Mouse (Mus musculus): ENCODE measurements around the gene Camta1. TPM values are rescaled to one million over a fixed set of nuclear protein-coding genes. Genes with fewer than 3 reads are reported as not detected.

The Camta1 gene
- polyA plus RNA-seq, 1 experiment from 2014 or later: 115 TPM

GRCm38 (mm10) chr4:151083027-151083426 is 778.6 kb downstream of the Camta1 start:
- no peak overlapping the region for H3K4me2 ChIP-seq (ENCODE audit: low read length)
- WGBS: 78% methylated on average over 5 of the region's 5 CpGs
- H3K4me3 ChIP-seq (replicated peaks; ENCODE audit: low read depth, low read length): no peak overlapping the region
- ATAC-seq (replicated peaks; ENCODE audit: low FRiP score, low read depth): no peak
- no peak for DNase-seq (ENCODE audit: low spot score)
- TF ChIP-seq CTCF (IDR thresholded peaks at IDR 0.05; ENCODE audit: low read depth): no peak
- no peak overlapping the region for H3K9ac ChIP-seq (ENCODE audit: low read depth, low read length)
- H3K9me3 ChIP-seq (replicated peaks; ENCODE audit: low read length): no peaks in the 10 kb centered on the region
- no peaks in the 10 kb centered on the region for H3K27me3 ChIP-seq (ENCODE audit: insufficient read depth, low read length)
- H3K36me3 ChIP-seq (ENCODE audit: insufficient read depth, low read length): no peaks in the 10 kb centered on the region
- H3K4me1 ChIP-seq (replicated peaks; ENCODE audit: insufficient read depth, low read length): no peaks in the 10 kb centered on the region
- H3K27ac ChIP-seq: no peak overlapping the region

- WGBS: 87% methylated on average over 13 of the region's 13 CpGs
- no peak for TF ChIP-seq CTCF (IDR thresholded peaks at IDR 0.05; ENCODE audit: low read depth)
- Histone ChIP-seq H3K4me3 (replicated peaks; ENCODE audit: low read depth, low read length) (no peak overlapping the region), H3K27me3 (ENCODE audit: insufficient read depth, low read length) (no peaks in the 10 kb centered on the region), H3K36me3 (ENCODE audit: insufficient read depth, low read length) (no peaks in the 10 kb centered on the region), H3K4me1 (replicated peaks; ENCODE audit: insufficient read depth, low read length) (no peaks in the 10 kb centered on the region), H3K9ac (ENCODE audit: low read depth, low read length) (no peak overlapping the region), H3K9me3 (replicated peaks; ENCODE audit: low read length) (no peaks in the 10 kb centered on the region), H3K4me2 (ENCODE audit: low read length) (no peak overlapping the region), H3K27ac (no peak overlapping the region)
- DNase-seq (ENCODE audit: low spot score) (no peak), ATAC-seq (replicated peaks; ENCODE audit: low FRiP score, low read depth) (no peak)
Measured at GRCm38 (mm10) chr4:151081977-151082376, 779.7 kb downstream of the Camta1 start.

GRCm38 (mm10) chr4:151081355-151081754 is 780.3 kb downstream of the Camta1 start:
- no peak overlapping the region for H3K4me3 ChIP-seq (replicated peaks; ENCODE audit: low read depth, low read length)
- no peaks in the 10 kb centered on the region for H3K4me1 ChIP-seq (replicated peaks; ENCODE audit: insufficient read depth, low read length)
- TF ChIP-seq CTCF (IDR thresholded peaks at IDR 0.05; ENCODE audit: low read depth): no peak
- H3K9ac ChIP-seq (ENCODE audit: low read depth, low read length): no peak overlapping the region
- H3K36me3 ChIP-seq (ENCODE audit: insufficient read depth, low read length): no peaks in the 10 kb centered on the region
- 47% methylated on average over 2 of the region's 2 CpGs for WGBS
- no peak overlapping the region for H3K4me2 ChIP-seq (ENCODE audit: low read length)
- no peak; the same call in 1 of the 2 replicates for ATAC-seq (replicated peaks; ENCODE audit: low FRiP score, low read depth)
- H3K27me3 ChIP-seq (ENCODE audit: insufficient read depth, low read length): no peaks in the 10 kb centered on the region
- no peaks in the 10 kb centered on the region for H3K9me3 ChIP-seq (replicated peaks; ENCODE audit: low read length)
- peak overlapping the region; percentile 2; the same call in 1 of the 2 replicates for H3K27ac ChIP-seq
- DNase-seq (ENCODE audit: low spot score): peak; percentile 48

GRCm38 (mm10) chr4:151074817-151075216 is 786.9 kb downstream of the Camta1 start:
- no peaks in the 10 kb centered on the region for H3K4me1 ChIP-seq (replicated peaks; ENCODE audit: insufficient read depth, low read length)
- no peaks in the 10 kb centered on the region for H3K9me3 ChIP-seq (replicated peaks; ENCODE audit: low read length)
- no peak overlapping the region for H3K4me2 ChIP-seq (ENCODE audit: low read length)
- no peak overlapping the region for H3K27ac ChIP-seq
- WGBS: 91% methylated on average over 15 of the region's 15 CpGs
- H3K9ac ChIP-seq (ENCODE audit: low read depth, low read length): no peak overlapping the region
- DNase-seq (ENCODE audit: low spot score) (no peak), ATAC-seq (replicated peaks; ENCODE audit: low FRiP score, low read depth) (no peak)
- no peaks in the 10 kb centered on the region for H3K27me3 ChIP-seq (ENCODE audit: insufficient read depth, low read length)
- H3K4me3 ChIP-seq (replicated peaks; ENCODE audit: low read depth, low read length): no peak overlapping the region
- no peaks in the 10 kb centered on the region for H3K36me3 ChIP-seq (ENCODE audit: insufficient read depth, low read length)
- no peak for TF ChIP-seq CTCF (IDR thresholded peaks at IDR 0.05; ENCODE audit: low read depth)

- no peak overlapping the region for H3K9ac ChIP-seq (ENCODE audit: low read depth, low read length)
- no peak overlapping the region for H3K4me2 ChIP-seq (ENCODE audit: low read length)
- no peak overlapping the region for H3K4me3 ChIP-seq (replicated peaks; ENCODE audit: low read depth, low read length)
- WGBS: 53% methylated on average over 13 of the region's 13 CpGs
- DNase-seq (ENCODE audit: low spot score): peak; percentile 88
- ATAC-seq (replicated peaks; ENCODE audit: low FRiP score, low read depth): 0 out of 2 replicates have a peak, but pooled peaks have one; percentile 65
- H3K4me1 ChIP-seq (replicated peaks; ENCODE audit: insufficient read depth, low read length): no peaks in the 10 kb centered on the region
- no peaks in the 10 kb centered on the region for H3K27me3 ChIP-seq (ENCODE audit: insufficient read depth, low read length)
- H3K27ac ChIP-seq: no peak overlapping the region
- H3K9me3 ChIP-seq (replicated peaks; ENCODE audit: low read length): no peaks in the 10 kb centered on the region
- TF ChIP-seq CTCF (IDR thresholded peaks at IDR 0.05; ENCODE audit: low read depth): peak; percentile 97
- H3K36me3 ChIP-seq (ENCODE audit: insufficient read depth, low read length): no peaks in the 10 kb centered on the region
Measured at GRCm38 (mm10) chr4:151073108-151073744, 788.5 kb downstream of the Camta1 start.

GRCm38 (mm10) chr4:151070962-151071361 is 790.7 kb downstream of the Camta1 start:
- no peak for ATAC-seq (replicated peaks; ENCODE audit: low FRiP score, low read depth)
- H3K27ac ChIP-seq: no peak overlapping the region
- DNase-seq (ENCODE audit: low spot score): no peak
- no peaks in the 10 kb centered on the region for H3K36me3 ChIP-seq (ENCODE audit: insufficient read depth, low read length)
- H3K4me1 ChIP-seq (replicated peaks; ENCODE audit: insufficient read depth, low read length): no peaks in the 10 kb centered on the region
- no peak overlapping the region for H3K4me2 ChIP-seq (ENCODE audit: low read length)
- no peaks in the 10 kb centered on the region for H3K9me3 ChIP-seq (replicated peaks; ENCODE audit: low read length)
- 79% methylated on average over 7 of the region's 7 CpGs for WGBS
- H3K27me3 ChIP-seq (ENCODE audit: insufficient read depth, low read length): no peaks in the 10 kb centered on the region
- no peak overlapping the region for H3K9ac ChIP-seq (ENCODE audit: low read depth, low read length)
- TF ChIP-seq CTCF (IDR thresholded peaks at IDR 0.05; ENCODE audit: low read depth): no peak
- no peak overlapping the region for H3K4me3 ChIP-seq (replicated peaks; ENCODE audit: low read depth, low read length)

- H3K4me1 ChIP-seq (replicated peaks; ENCODE audit: insufficient read depth, low read length): no peaks in the 10 kb centered on the region
- no peak overlapping the region for H3K4me3 ChIP-seq (replicated peaks; ENCODE audit: low read depth, low read length)
- H3K36me3 ChIP-seq (ENCODE audit: insufficient read depth, low read length): no peaks in the 10 kb centered on the region
- DNase-seq (ENCODE audit: low spot score) (no peak), ATAC-seq (replicated peaks; ENCODE audit: low FRiP score, low read depth) (no peak)
- WGBS: 76% methylated on average over 4 of the region's 4 CpGs
- no peak overlapping the region for H3K27ac ChIP-seq
- no peaks in the 10 kb centered on the region for H3K9me3 ChIP-seq (replicated peaks; ENCODE audit: low read length)
- peak; percentile 22; the same call in 1 of the 2 replicates for TF ChIP-seq CTCF (IDR thresholded peaks at IDR 0.05; ENCODE audit: low read depth)
- no peak overlapping the region for H3K4me2 ChIP-seq (ENCODE audit: low read length)
- H3K27me3 ChIP-seq (ENCODE audit: insufficient read depth, low read length): no peaks in the 10 kb centered on the region
- no peak overlapping the region for H3K9ac ChIP-seq (ENCODE audit: low read depth, low read length)
Measured at GRCm38 (mm10) chr4:151068751-151069150, 792.9 kb downstream of the Camta1 start.
